Mouse (Mus musculus) intestine, embryonic 15.5 days (tissue): ENCODE data around the gene Alg12. TPM values are rescaled to one million over a fixed set of nuclear protein-coding genes. Genes with fewer than 3 reads are reported as not detected.
"Not testable (repeated sequence)": the region's sequence is repeated elsewhere in the genome, so short reads cannot be mapped to it uniquely, and the experiment has no call there.

Experiments
- ATAC-seq: fragments of 200-750 bp; cut with Nextera tagmentation; 2 replicates; pipeline ENCODE4 v1.8.0; 2017; ENCODE audit warnings: moderate TSS enrichment, moderate library complexity
- H3K27ac ChIP-seq: fragments of 300-500 bp; sonication (generic); 2 replicates; pipeline ENCODE4 v1.5.1; 2015; ENCODE audit warnings: mild to moderate bottlenecking, inconsistent platforms
- H3K27me3 ChIP-seq: fragments of 300-500 bp; sonication (generic); replicated peaks from 2 replicates; pipeline ENCODE4 v1.6.1; 2015; ENCODE audit warnings: inconsistent platforms
- H3K36me3 ChIP-seq: fragments of 300-500 bp; sonication (generic); 2 replicates; pipeline ENCODE4 v1.6.1; 2015; ENCODE audit warnings: inconsistent platforms
- H3K4me1 ChIP-seq: fragments of 300-500 bp; sonication (generic); replicated peaks from 2 replicates; pipeline ENCODE4 v1.6.1; 2015; ENCODE audit warnings: inconsistent platforms
- H3K4me2 ChIP-seq: fragments of 300-500 bp; sonication (generic); replicated peaks from 2 replicates; pipeline ENCODE4 v1.6.1; 2015; ENCODE audit warnings: mild to moderate bottlenecking, inconsistent platforms
- H3K4me3 ChIP-seq: fragments of 300-500 bp; sonication (generic); replicated peaks from 2 replicates; pipeline ENCODE4 v1.5.1; 2015; ENCODE audit warnings: inconsistent platforms
- H3K9ac ChIP-seq: fragments of 300-500 bp; sonication (generic); 2 replicates; pipeline ENCODE4 v1.6.1; 2015; ENCODE audit warnings: inconsistent platforms
- H3K9me3 ChIP-seq: fragments of 300-500 bp; sonication (generic); 2 replicates; pipeline ENCODE4 v1.6.1; 2016; ENCODE audit warnings: inconsistent platforms
- WGBS: fragments of 180-500 bp; shearing (Covaris S2); methylation state at CpG from one replicate; pipeline ENCODE4 v1.1.7; 2015; 5-methylcytosine and 5-hydroxymethylcytosine counted together
- polyA plus RNA-seq: library from polyadenylated mRNA; unstranded; fragments of >200 nt; fragmentation: Nextera tagmentation; extraction: Ambion mirVana; gene quantifications from 2 replicates; pipeline ENCODE4 v1.2.1, GENCODE M21; 2015

Alg12 gene
- polyA plus RNA-seq, 1 experiment from 2014 or later: 12.7 TPM

DNA sequence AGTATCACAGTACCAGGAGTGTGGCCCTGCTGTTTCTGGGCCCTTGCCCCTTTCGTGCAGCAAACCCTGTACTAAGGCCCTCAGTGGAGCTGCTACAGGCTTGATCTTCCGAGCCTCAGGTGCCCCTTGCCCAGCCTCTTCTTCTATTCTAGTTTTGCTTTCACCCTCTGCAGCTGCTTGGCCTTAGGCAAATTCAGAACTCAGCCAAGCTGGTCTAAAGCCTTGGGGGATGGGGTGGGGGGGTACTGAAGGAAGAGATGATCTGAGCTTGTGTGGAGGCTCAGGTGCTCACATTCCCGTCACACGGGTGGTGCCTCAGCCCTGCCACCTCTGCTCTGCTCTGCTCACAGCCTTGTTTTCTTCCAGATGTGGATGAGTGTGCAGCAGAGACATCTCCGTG is 4.3 kb upstream of the Alg12 start:
- H3K4me2 ChIP-seq: no peak overlapping the region
- no peaks in the 10 kb centered on the region for H3K27me3 ChIP-seq
- WGBS: 90% methylated on average over 5 of the region's 5 CpGs
- no peak overlapping the region for H3K4me3 ChIP-seq
- no peaks in the 10 kb centered on the region for H3K9me3 ChIP-seq
- H3K27ac ChIP-seq: no peak overlapping the region
- no peak overlapping the region for H3K9ac ChIP-seq
- peaks cover 12% of the 10 kb centered on the region for H3K4me1 ChIP-seq
- H3K36me3 ChIP-seq: peaks cover 10% of the 10 kb centered on the region
- no peak for ATAC-seq

DNA sequence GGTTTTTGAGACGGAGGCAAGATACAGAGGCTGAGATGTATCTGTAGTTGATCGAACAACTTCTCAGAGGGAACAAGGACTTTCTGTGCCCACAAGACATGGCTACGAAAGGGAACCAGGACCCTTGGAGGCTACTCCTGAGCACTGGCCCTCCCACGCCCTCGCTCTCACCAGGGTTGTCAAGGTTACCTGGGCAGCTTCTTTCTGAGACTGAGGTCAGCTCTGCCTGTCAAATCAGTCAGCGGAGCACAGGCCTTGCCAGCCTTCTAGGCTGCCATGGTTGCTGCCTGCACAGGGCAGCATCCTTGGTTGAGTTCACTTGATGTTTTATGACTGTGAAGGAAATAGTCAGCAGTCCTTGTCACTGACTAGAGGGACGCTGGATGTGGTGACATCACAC is 3.4 kb upstream of the Alg12 start:
- no peaks in the 10 kb centered on the region for H3K27me3 ChIP-seq
- H3K9ac ChIP-seq: no peak overlapping the region
- no peak overlapping the region for H3K27ac ChIP-seq
- no peak overlapping the region for H3K4me3 ChIP-seq
- no peaks in the 10 kb centered on the region for H3K9me3 ChIP-seq
- WGBS: 93% methylated on average over 7 of the region's 7 CpGs
- ATAC-seq: no peak
- peaks cover 10% of the 10 kb centered on the region for H3K36me3 ChIP-seq
- no peak overlapping the region for H3K4me2 ChIP-seq
- peaks cover 14% of the 10 kb centered on the region for H3K4me1 ChIP-seq

DNA sequence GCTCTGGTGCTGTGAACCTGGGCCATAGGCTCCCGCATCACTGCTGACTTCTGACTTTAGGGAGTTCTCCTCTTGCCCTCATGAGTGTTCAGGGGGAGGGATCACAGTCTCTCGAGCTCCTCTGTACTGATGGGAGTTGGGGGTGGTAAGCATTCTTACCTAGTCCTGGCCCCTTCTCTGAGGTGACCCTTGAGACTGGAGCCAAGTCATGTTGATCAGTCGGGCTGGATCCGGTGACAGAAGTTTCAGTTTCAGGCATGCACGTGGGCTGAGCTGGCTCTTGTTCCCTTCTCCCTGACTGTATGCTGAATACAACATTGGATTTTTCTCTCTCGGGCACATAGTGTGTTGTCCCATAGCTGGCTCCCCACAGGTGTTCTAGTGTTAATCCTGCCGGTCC is 2.3 kb upstream of the Alg12 start:
- Histone ChIP-seq H3K36me3 (peaks cover 10% of the 10 kb centered on the region), H3K27me3 (no peaks in the 10 kb centered on the region), H3K4me1 (peaks cover 14% of the 10 kb centered on the region), H3K9me3 (no peaks in the 10 kb centered on the region), H3K9ac (no peak overlapping the region), H3K27ac (no peak overlapping the region), H3K4me3 (no peak overlapping the region), H3K4me2 (0 out of 2 replicates have a peak overlapping the region, but pooled peaks have one; percentile 9)
- no peak for ATAC-seq
- WGBS: 86% methylated on average over 7 of the region's 7 CpGs

DNA sequence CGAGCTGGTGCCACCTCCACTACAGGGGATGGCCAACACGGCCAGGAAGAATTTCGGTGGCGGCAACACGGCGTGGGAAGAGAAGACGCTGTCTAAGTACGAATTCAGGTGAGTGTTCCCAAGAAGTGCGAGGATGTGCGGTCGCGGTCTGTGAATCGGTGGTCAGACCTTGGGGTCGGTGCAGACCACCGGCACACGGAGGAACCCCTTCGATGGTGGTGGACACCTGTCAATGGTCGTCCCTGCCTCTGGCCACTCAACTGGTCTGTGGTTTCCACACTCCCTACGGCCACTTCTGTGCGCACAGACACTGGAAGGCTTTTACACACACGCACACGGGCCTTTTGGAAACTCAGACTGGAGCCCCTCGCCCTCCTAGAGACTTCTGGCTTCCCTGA is 787 bp upstream of the Alg12 start:
- WGBS: 2% methylated on average over 23 of the region's 23 CpGs
- Histone ChIP-seq H3K27me3 (no peaks in the 10 kb centered on the region), H3K9me3 (no peaks in the 10 kb centered on the region), H3K27ac (no peak overlapping the region), H3K4me1 (peaks cover 14% of the 10 kb centered on the region), H3K9ac (peak overlapping the region; percentile 84), H3K4me3 (peak overlapping the region; percentile 92), H3K36me3 (peaks cover 13% of the 10 kb centered on the region; the same call in 1 of the 2 replicates), H3K4me2 (peak overlapping the region; percentile 75)
- no peak; the same call in 1 of the 2 replicates for ATAC-seq

DNA sequence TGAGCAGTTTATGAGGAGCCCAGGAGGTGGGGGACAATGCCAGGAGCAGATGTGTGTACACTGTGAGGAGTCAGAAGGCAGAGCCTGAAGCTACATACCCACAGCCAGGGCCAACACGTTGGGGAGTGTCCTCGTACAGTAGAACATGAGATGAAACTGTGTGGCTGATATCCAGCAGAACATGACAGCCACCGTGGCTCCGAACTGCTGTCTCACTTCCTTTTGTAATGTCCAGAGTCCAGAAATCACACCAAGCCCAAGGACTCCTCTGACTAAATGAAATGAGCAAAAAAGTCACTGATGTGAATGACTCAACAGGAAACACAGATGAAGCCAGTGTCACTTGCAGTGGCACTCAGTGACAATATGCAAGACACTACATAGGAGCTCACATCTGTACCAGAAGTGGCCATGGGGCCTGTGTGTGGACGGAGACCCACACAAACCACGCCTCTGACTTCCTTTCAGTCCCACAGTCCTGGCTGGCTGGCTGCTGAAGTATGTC is 3.9 kb downstream of the Alg12 start:
- Histone ChIP-seq H3K4me3 (no peak overlapping the region), H3K9ac (no peak overlapping the region), H3K36me3 (peaks cover 8% of the 10 kb centered on the region; the same call in 1 of the 2 replicates), H3K27me3 (no peaks in the 10 kb centered on the region), H3K27ac (no peak overlapping the region), H3K4me2 (no peak overlapping the region), H3K4me1 (peaks cover 4% of the 10 kb centered on the region), H3K9me3 (no peaks in the 10 kb centered on the region)
- 87% methylated on average over 6 of the region's 6 CpGs for WGBS
- ATAC-seq: no peak

DNA sequence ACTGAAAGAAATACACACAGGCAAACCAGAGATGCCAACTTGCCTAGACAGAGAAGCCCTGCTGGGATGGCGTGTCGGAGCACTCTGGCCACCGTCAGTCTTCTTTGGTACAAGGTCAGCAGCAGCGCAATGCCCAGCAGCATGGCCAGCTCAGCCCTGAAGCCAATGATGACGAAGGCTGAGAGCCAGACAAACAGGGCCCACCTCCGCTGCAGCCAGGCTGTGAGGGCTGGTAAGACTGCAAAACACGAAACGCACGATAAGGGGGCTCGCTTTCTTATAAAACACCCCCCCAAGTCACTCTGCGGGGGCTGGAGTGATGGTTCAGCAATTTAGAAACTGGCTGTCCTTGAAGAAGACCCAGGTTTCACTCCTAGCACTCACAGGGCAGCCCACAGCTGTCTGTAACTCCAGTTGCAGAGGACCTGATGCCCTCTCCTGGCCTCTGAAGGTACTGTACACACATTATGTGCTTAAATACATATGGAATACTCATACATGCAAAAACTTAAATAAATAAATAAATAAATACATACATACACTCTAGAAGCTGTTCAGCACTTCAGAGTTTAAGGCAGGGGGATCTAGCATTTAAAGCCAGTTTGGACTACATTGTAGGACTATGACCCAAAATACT is 4.6 kb downstream of the Alg12 start:
- H3K36me3 ChIP-seq: peaks cover 8% of the 10 kb centered on the region; the same call in 1 of the 2 replicates
- no peak for ATAC-seq

DNA sequence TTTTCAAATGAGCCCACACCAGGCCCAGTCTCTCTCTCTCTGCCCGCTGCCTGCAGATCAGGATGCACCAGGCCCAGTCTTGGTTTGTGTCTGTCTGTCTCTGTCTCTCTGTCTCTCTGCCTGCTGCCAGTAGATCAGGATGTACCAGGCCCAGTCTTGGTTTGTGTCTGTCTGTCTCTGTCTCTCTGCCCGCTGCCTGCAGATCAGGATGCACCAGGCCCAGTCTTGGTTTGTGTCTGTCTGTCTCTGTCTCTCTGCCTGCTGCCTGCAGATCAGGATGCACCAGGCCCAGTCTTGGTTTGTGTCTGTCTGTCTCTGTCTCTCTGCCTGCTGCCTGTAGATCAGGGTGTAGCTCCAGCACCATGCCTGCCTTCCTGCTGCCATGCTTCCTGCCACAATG is 5.2 kb downstream of the Alg12 start:
- not testable (repeated sequence) for H3K9me3 ChIP-seq, H3K4me3 ChIP-seq, H3K4me1 ChIP-seq, H3K4me2 ChIP-seq, ATAC-seq, H3K36me3 ChIP-seq, H3K9ac ChIP-seq, H3K27me3 ChIP-seq, H3K27ac ChIP-seq
- 95% methylated on average over 2 of the region's 2 CpGs for WGBS

More for the DNA sequence above, 4.6 kb downstream of the Alg12 start:
- no peak overlapping the region for H3K27ac ChIP-seq
- H3K9ac ChIP-seq: no peak overlapping the region
- no peak overlapping the region for H3K4me2 ChIP-seq
- H3K4me3 ChIP-seq: no peak overlapping the region
- no peaks in the 10 kb centered on the region for H3K9me3 ChIP-seq
- WGBS: 94% methylated on average over 11 of the region's 11 CpGs
- H3K4me1 ChIP-seq: 0 out of 2 replicates have a peak, but pooled peaks cover 2% of the 10 kb centered on the region
- H3K27me3 ChIP-seq: no peaks in the 10 kb centered on the region

DNA sequence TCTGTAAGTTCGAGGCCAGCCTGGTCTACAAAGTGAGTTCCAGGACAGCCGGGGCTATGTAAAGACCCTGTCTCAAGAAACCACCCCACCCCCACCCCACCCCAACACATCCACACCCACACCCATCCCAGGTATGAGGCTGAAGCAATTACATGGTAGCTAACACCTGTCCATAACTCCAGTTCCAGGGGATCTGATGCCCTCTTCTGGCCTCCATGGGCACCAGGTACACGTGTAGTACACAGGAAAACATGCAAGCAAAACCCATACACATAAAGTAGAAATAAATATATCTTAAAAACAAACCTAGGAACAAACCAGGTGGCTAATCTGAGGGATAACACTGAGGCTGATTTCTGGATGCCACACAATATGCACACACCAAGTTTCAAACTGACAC is 5.9 kb downstream of the Alg12 start:
- Histone ChIP-seq H3K27me3 (no peaks in the 10 kb centered on the region), H3K9ac (no peak overlapping the region), H3K4me1 (0 out of 2 replicates have a peak, but pooled peaks cover under 1% of the 10 kb centered on the region), H3K27ac (no peak overlapping the region), H3K9me3 (no peaks in the 10 kb centered on the region), H3K36me3 (peaks cover 8% of the 10 kb centered on the region), H3K4me2 (no peak overlapping the region), H3K4me3 (no peak overlapping the region)
- WGBS: 87% methylated on average over 3 of the region's 3 CpGs
- ATAC-seq: no peak; the same call in 1 of the 2 replicates

DNA sequence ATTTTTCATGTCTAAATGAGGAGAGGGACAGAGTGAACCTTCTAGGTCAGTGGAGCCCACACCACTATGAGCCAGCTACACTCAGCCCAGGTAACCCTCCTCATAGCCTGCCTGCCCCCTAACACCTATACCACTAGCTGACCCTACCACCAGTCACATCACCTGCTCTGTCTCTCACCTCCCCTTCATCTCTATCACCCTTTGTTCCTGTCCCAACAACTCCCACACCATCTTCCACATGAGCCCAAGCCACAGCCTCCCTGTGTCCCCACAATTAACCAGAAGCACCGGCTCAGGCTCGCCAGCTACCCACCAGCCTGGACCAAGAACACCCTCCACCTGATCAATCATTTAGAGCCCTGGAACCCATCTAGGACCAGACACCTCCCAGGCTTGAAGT is 8.7 kb downstream of the Alg12 start:
- no peak overlapping the region for H3K9ac ChIP-seq
- H3K27me3 ChIP-seq: no peaks in the 10 kb centered on the region
- no peaks in the 10 kb centered on the region for H3K4me1 ChIP-seq
- no peak overlapping the region for H3K4me3 ChIP-seq
- ATAC-seq: no peak
- peaks cover 12% of the 10 kb centered on the region for H3K36me3 ChIP-seq
- WGBS: 80% methylated on average over 2 of the region's 2 CpGs
- H3K27ac ChIP-seq: no peak overlapping the region
- H3K4me2 ChIP-seq: no peak overlapping the region
- no peaks in the 10 kb centered on the region for H3K9me3 ChIP-seq

DNA sequence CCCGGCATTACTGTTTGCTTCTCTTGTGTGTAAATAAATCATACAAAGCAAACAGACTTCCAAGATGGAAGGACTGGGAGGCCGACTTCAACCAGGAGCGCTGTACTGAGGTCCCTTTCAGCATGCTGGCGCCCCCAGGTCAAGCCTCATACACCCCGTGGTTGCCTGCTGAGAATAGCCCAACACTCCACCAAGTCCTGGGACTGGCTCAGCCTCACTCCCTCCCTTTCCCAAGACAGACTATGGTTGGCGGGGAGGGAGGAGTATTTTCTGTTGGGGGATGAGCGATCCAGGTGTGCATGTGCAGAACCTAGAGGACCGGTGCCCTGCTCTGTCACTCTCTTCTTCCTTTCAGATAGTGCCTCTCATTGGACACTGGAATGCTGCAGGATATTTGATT is 11.0 kb downstream of the Alg12 start:
- H3K4me3 ChIP-seq: no peak overlapping the region
- H3K4me1 ChIP-seq: no peaks in the 10 kb centered on the region
- no peaks in the 10 kb centered on the region for H3K27me3 ChIP-seq
- WGBS: 72% methylated on average over 8 of the region's 8 CpGs
- no peak overlapping the region for H3K27ac ChIP-seq
- no peak overlapping the region for H3K4me2 ChIP-seq
- H3K9ac ChIP-seq: no peak overlapping the region
- no peak for ATAC-seq
- H3K36me3 ChIP-seq: peaks cover 15% of the 10 kb centered on the region
- H3K9me3 ChIP-seq: no peaks in the 10 kb centered on the region

DNA sequence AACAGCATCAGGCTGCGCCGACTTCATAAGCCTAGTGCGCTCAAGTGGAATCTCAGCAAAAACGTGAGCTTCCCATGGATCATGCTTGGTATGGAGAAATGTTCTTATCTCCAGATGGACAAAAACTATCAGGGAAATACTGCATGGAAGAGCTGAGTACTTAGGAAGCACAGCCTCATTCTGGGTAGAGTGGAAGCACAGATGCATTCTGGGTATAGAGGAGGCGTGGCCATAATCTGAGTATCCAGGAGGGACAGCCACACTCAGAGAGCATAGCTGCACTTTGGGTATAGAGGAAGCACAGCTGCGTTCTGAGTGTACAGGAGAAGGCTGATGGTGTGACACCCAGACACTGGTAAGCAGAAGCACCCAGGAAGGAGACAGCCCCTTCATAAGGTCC is 16.8 kb downstream of the Alg12 start:
- Histone ChIP-seq H3K27me3 (no peaks in the 10 kb centered on the region), H3K36me3 (peaks cover 10% of the 10 kb centered on the region), H3K4me2 (no peak overlapping the region), H3K4me3 (no peak overlapping the region), H3K27ac (no peak overlapping the region), H3K4me1 (0 out of 2 replicates have a peak, but pooled peaks cover 4% of the 10 kb centered on the region), H3K9ac (no peak overlapping the region), H3K9me3 (no peaks in the 10 kb centered on the region)
- ATAC-seq: 0 out of 2 replicates have a peak, but pooled peaks have one; percentile 23
- 91% methylated on average over 6 of the region's 6 CpGs for WGBS

DNA sequence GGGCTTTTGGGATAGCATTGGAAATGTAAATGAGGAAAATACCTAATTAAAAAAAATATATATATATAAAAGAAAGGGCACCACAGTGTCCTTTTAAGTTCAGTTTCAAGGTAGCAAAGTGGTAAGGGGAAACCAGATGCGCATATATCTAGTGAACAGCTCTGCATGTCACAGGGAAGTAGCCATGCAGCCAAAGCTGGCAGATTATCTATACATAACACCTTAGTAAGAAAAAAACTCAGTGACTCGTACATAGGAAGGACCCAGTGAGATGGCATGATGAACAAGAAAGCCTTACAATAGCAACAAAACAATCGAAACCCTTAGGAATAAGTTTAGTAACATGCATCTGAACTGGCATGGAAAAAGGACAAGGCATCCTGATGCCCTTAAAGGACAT is 17.2 kb downstream of the Alg12 start:
- WGBS: 95% methylated on average over 3 of the region's 3 CpGs
- peaks cover 10% of the 10 kb centered on the region for H3K36me3 ChIP-seq
- no peak overlapping the region for H3K4me2 ChIP-seq
- ATAC-seq: no peak
- H3K9me3 ChIP-seq: no peaks in the 10 kb centered on the region
- H3K9ac ChIP-seq: no peak overlapping the region
- no peak overlapping the region for H3K27ac ChIP-seq
- no peak overlapping the region for H3K4me3 ChIP-seq
- 0 out of 2 replicates have a peak, but pooled peaks cover 4% of the 10 kb centered on the region for H3K4me1 ChIP-seq
- no peaks in the 10 kb centered on the region for H3K27me3 ChIP-seq

DNA sequence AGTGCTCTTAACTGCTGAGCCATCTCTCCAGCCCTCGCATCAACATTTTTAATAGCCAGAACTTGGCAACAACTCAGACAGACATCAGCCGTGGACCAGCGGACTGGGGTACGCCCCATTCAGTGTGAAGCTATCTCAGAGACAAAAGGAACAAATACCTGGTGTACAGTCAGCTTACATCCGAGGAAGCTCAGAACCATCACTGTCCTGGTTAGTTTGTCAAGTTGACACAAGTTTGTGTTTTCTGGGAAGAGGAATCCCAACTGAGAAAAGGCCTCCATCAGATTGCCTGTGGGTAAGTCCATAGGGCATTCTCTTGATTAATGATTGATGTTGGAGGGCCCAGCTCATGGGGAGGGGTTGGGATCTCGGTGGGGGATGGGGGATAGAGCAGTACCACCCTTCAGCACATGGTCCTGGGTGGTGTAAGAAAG is 18.2 kb downstream of the Alg12 start:
- H3K9me3 ChIP-seq: no peaks in the 10 kb centered on the region
- peaks cover 6% of the 10 kb centered on the region for H3K36me3 ChIP-seq
- H3K27me3 ChIP-seq: no peaks in the 10 kb centered on the region
- H3K9ac ChIP-seq: no peak overlapping the region
- H3K4me1 ChIP-seq: 0 out of 2 replicates have a peak, but pooled peaks cover 4% of the 10 kb centered on the region
- peak overlapping the region; percentile 24 for H3K4me2 ChIP-seq
- WGBS: 65% methylated on average over 6 of the region's 6 CpGs
- peak; percentile 80 for ATAC-seq
- no peak overlapping the region for H3K4me3 ChIP-seq
- H3K27ac ChIP-seq: no peak overlapping the region
